Mouse (Mus musculus) midbrain, embryonic 16.5 days (tissue): ENCODE data around the gene Adamtsl1. TPM values are rescaled to one million over a fixed set of nuclear protein-coding genes. Genes with fewer than 3 reads are reported as not detected.

Experiments
- ATAC-seq: fragments of 200-750 bp; cut with Nextera tagmentation; 2 replicates; pipeline ENCODE4 v1.8.0; 2017; ENCODE audit warnings: moderate TSS enrichment
- H3K27ac ChIP-seq: fragments of 300-500 bp; sonication (generic); 2 replicates; pipeline ENCODE4 v1.5.1; 2014; ENCODE audit warnings: mild to moderate bottlenecking, low read length, mixed read lengths
- H3K27me3 ChIP-seq: fragments of 300-500 bp; sonication (generic); 2 replicates; pipeline ENCODE4 v1.6.1; 2014; ENCODE audit warnings: low read depth, low read length, mixed read lengths; ENCODE audit not compliant: control insufficient read depth, insufficient read depth
- H3K36me3 ChIP-seq: fragments of 300-500 bp; sonication (generic); 2 replicates; pipeline ENCODE4 v1.6.1; 2014; ENCODE audit warnings: mild to moderate bottlenecking, low read length, moderate library complexity, mixed read lengths; ENCODE audit not compliant: control insufficient read depth, insufficient read depth
- H3K4me1 ChIP-seq: fragments of 300-500 bp; sonication (generic); 2 replicates; pipeline ENCODE4 v1.6.1; 2014; ENCODE audit warnings: mild to moderate bottlenecking, low read length, mixed read lengths; ENCODE audit not compliant: control insufficient read depth, insufficient read depth
- H3K4me2 ChIP-seq: fragments of 300-500 bp; sonication (generic); 2 replicates; pipeline ENCODE4 v1.6.1; 2014; ENCODE audit warnings: mild to moderate bottlenecking, low read length, mixed read lengths
- H3K4me3 ChIP-seq: fragments of 300-500 bp; sonication (generic); 2 replicates; pipeline ENCODE4 v1.5.1; 2014; ENCODE audit warnings: low read depth, mild to moderate bottlenecking, low read length, moderate library complexity, mixed read lengths
- H3K9ac ChIP-seq: fragments of 300-500 bp; sonication (generic); 2 replicates; pipeline ENCODE4 v1.6.1; 2014; ENCODE audit warnings: low read depth, low read length, mixed read lengths
- H3K9me3 ChIP-seq: fragments of 300-500 bp; sonication (generic); replicated peaks from 2 replicates; pipeline ENCODE4 v1.6.1; 2014; ENCODE audit warnings: mild to moderate bottlenecking, low read length, mixed read lengths; ENCODE audit not compliant: control insufficient read depth, poor library complexity, severe bottlenecking
- whole genome bisulfite sequencing: fragments of 180-500 bp; shearing (Covaris S2); extraction: QIAGEN DNeasy Blood & Tissue Kit; methylation state at CpG from one replicate; pipeline ENCODE4 v1.1.7; 2014; 5-methylcytosine and 5-hydroxymethylcytosine counted together
- polyA plus RNA-seq: library from polyadenylated mRNA; unstranded; fragments of >200 nt; fragmentation: Nextera tagmentation; extraction: Ambion mirVana; gene quantifications from 2 replicates; pipeline ENCODE4 v1.2.1, GENCODE M21; 2015

Adamtsl1 gene
- polyA plus RNA-seq = 4.6 and 8.2 TPM in 2 replicates

DNA sequence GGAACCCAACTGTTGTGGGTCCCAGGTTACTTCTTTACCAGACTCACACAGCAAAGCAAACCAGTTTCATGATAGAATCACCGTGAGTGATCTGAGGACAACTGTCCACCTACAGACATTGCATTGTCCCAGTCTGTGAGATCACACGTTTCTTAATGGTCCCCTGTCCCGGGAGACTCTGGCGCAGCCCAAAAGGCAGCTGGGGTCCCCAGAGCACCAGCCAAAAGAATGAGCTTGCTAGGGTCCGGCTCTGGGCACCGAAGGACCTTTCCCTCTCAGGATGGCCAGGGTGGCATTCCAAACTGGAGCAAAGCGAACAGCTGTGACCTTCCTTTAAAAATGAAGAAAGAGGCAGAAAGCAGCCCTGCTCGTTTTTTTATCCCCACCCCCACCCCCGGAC, at the start of gene Adamtsl1:
Gene Adamtsl1 (plus strand): TSS at position 381 of the 400 bp plus-strand sequence.
- 3% methylated on average over 9 of the region's 9 CpGs for WGBS
- Histone ChIP-seq H3K9me3 (no peaks in the 10 kb centered on the region), H3K4me2 (peak within 1 kb of the TSS; percentile 97)

GRCm38 (mm10) chr4:85483586-85483985, 30.4 kb upstream of the Adamtsl1 start:
- Histone ChIP-seq H3K4me2 (no peak overlapping the region), H3K27ac (no peak overlapping the region), H3K4me3 (no peak overlapping the region), H3K9me3 (no peaks in the 10 kb centered on the region), H3K36me3 (no peaks in the 10 kb centered on the region), H3K27me3 (no peaks in the 10 kb centered on the region), H3K9ac (no peak overlapping the region), H3K4me1 (peaks cover 4% of the 10 kb centered on the region; the same call in 1 of the 2 replicates)
- WGBS = 94% methylated on average over 6 of the region's 6 CpGs
- no peak for ATAC-seq

More for the DNA sequence above, at the start of gene Adamtsl1:
- H3K9ac ChIP-seq = peak within 1 kb of the TSS; percentile 79
- H3K27me3 ChIP-seq = peaks cover 17% of the 10 kb centered on the region
- peaks cover 11% of the 10 kb centered on the region for H3K4me1 ChIP-seq
- no peaks in the 10 kb centered on the region for H3K36me3 ChIP-seq
- peak within 1 kb of the TSS; percentile 68 for H3K4me3 ChIP-seq
- no peak; the same call in none of the 2 replicates for ATAC-seq
- H3K27ac ChIP-seq = no peak within 1 kb of the TSS

DNA sequence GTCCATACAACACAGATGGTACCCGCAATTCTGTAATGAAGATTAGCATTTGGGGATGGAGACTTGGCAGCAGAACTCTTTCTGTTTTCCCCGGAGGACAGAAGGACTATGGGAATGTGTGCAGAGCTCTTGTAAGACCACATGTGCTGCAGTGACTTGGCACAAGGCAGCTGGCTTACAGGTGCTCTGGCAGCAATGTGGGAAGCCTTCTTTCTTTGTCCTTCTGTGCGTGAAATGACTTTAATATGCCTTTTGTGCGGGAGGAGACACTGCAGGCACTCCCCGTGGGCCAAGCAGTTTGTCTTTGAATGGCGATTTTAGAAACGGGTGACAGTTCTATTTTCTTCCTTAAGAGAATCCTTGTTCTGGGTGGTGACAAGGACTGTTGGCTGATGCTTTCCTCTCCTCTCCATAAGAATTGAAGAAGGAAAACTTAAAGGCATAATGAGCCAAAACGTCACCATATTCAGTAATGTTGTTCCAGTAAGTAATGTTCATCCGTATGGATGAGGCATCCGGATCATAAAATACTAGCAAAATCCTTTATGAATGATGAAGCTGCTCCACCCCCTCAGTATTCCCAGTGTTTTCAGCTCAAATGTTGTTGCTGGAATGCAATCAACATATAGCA, 27.5 kb upstream of the Adamtsl1 start:
- Histone ChIP-seq H3K4me1 (peaks cover 4% of the 10 kb centered on the region; the same call in 1 of the 2 replicates), H3K27ac (no peak overlapping the region), H3K9me3 (no peaks in the 10 kb centered on the region), H3K36me3 (no peaks in the 10 kb centered on the region), H3K4me3 (no peak overlapping the region), H3K9ac (no peak overlapping the region), H3K27me3 (no peaks in the 10 kb centered on the region), H3K4me2 (no peak overlapping the region)
- 43% methylated on average over 10 of the region's 10 CpGs for WGBS
- no peak for ATAC-seq

DNA sequence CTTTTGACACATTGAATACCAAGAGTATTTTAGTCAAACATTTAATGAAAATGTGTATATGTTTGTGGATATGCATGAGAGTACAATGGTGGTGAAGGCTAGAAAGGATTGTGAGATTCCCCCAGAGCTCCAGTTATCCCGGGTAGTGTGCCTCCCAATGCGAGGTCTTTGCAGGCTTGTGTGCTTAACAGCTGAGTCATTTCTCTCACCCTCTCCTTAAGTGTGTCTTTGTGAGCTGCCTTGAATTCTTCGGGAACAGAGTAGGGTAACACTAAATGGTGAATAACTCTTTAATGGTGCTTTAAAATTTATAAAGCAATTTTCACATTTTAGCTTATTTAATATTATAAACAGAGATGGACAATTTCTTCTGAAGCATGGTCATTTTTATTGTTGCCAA, 8.3 kb upstream of the Adamtsl1 start:
- Histone ChIP-seq H3K4me3 (no peak overlapping the region), H3K9me3 (no peaks in the 10 kb centered on the region), H3K9ac (no peak overlapping the region), H3K36me3 (no peaks in the 10 kb centered on the region), H3K27me3 (no peaks in the 10 kb centered on the region), H3K4me2 (no peak overlapping the region), H3K27ac (no peak overlapping the region), H3K4me1 (no peaks in the 10 kb centered on the region)
- ATAC-seq = no peak
- 71% methylated on average over 3 of the region's 3 CpGs for WGBS

DNA sequence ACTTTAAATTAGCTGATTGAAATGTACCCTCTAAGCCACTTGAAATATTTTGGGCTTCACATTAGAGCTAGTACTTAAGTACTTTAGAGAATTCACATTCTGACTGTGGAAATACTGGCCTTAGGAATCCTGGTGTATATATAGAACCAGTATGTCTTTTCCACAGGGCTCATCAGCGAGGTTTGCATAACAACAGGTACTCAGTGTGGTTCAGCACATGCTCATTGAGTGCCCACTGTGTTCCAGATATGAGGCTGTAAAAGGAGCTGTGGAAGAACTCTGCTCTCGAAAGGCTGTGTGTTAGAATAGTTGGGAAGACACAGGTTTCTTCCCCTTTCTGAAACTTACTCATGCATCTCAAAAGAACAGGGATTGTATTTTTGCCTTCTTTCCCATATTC, 7.0 kb upstream of the Adamtsl1 start:
- peaks cover 3% of the 10 kb centered on the region; the same call in 1 of the 2 replicates for H3K27me3 ChIP-seq
- no peaks in the 10 kb centered on the region for H3K9me3 ChIP-seq
- no peak overlapping the region for H3K4me2 ChIP-seq
- H3K4me3 ChIP-seq = no peak overlapping the region
- no peaks in the 10 kb centered on the region for H3K36me3 ChIP-seq
- H3K4me1 ChIP-seq = no peaks in the 10 kb centered on the region
- H3K9ac ChIP-seq = no peak overlapping the region
- H3K27ac ChIP-seq = no peak overlapping the region
- 68% methylated on average over 2 of the region's 2 CpGs for WGBS
- no peak for ATAC-seq

- no peak overlapping the region for H3K4me3 ChIP-seq
- H3K4me1 ChIP-seq = no peaks in the 10 kb centered on the region
- H3K27me3 ChIP-seq = peaks cover 5% of the 10 kb centered on the region; the same call in 1 of the 2 replicates
- WGBS = 73% methylated on average over 5 of the region's 5 CpGs
- H3K4me2 ChIP-seq = no peak overlapping the region
- no peak overlapping the region for H3K27ac ChIP-seq
- no peaks in the 10 kb centered on the region for H3K9me3 ChIP-seq
- H3K9ac ChIP-seq = no peak overlapping the region
- H3K36me3 ChIP-seq = no peaks in the 10 kb centered on the region
- no peak for ATAC-seq
These were observed 6.5 kb upstream of the Adamtsl1 start for GRCm38 (mm10) chr4:85507491-85507890.

DNA sequence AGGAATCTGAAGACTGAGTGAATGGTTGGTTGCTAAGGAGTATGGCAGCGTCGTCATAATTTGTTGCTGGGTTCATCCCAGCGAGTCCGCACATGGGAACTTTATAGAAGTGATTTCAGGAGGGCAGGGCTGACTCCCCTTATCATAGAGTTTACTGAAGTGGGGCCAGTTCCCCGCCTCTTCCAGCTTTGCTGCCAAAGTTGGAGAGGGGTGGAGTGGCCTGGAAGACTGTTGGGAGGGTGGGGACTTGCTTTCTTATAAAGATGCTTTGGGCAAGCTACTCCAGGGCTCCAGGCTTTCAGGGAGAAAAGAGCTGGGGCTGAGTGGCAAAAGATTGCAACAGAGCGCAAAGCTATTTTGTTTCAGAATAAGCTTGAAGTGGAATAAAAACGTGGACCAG, 684 bp upstream of the Adamtsl1 start:
- Histone ChIP-seq H3K9ac (no peak overlapping the region), H3K27me3 (peaks cover 17% of the 10 kb centered on the region), H3K4me3 (peak overlapping the region; percentile 68; the same call in 1 of the 2 replicates), H3K36me3 (no peaks in the 10 kb centered on the region), H3K4me1 (peaks cover 11% of the 10 kb centered on the region), H3K27ac (no peak overlapping the region), H3K4me2 (peak overlapping the region; percentile 97), H3K9me3 (no peaks in the 10 kb centered on the region)
- 35% methylated on average over 7 of the region's 7 CpGs for WGBS
- no peak for ATAC-seq

- Histone ChIP-seq H3K9ac (peak overlapping the region; percentile 79), H3K4me2 (peak overlapping the region; percentile 97), H3K4me3 (peak overlapping the region; percentile 68), H3K27me3 (peaks cover 17% of the 10 kb centered on the region), H3K36me3 (no peaks in the 10 kb centered on the region), H3K27ac (no peak overlapping the region), H3K9me3 (no peaks in the 10 kb centered on the region), H3K4me1 (peaks cover 11% of the 10 kb centered on the region)
- under 1% methylated on average over 33 of the region's 33 CpGs for WGBS
- peak; percentile 90 for ATAC-seq
These were observed 271 bp downstream of the Adamtsl1 start for GRCm38 (mm10) chr4:85514205-85514681.

DNA sequence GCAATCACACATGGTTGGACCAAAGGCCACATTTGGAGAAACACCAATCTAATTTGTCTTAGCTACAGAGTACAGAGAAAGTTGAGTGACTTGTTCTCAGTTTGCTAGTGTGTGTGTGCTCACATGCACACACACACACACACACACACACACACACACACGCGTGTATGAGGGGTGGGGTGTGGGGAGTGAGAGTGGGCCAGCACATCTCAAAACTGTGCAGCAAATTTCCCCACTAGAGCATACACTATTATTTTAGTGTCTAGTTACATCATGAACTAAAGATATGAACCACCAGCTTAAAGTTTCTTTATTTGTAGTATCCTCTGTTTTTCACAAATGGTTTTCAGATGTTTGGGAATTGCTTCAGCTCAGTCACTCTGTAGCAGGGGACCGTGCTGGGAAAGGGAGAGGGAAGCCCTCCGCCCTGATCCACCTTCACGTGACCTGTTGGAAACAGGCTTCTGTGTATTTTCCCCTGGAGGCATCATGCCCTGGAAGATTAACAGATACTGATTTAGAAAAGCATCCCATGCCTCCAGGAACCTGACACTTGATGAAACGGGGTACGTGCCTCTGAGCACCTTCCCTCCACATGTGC, 13.1 kb downstream of the Adamtsl1 start:
- H3K36me3 ChIP-seq = no peaks in the 10 kb centered on the region
- H3K9me3 ChIP-seq = no peaks in the 10 kb centered on the region
- H3K27ac ChIP-seq = no peak overlapping the region
- ATAC-seq = no peak
- H3K4me3 ChIP-seq = no peak overlapping the region
- WGBS = 89% methylated on average over 7 of the region's 7 CpGs
- no peak overlapping the region for H3K9ac ChIP-seq
- H3K4me1 ChIP-seq = no peaks in the 10 kb centered on the region
- no peak overlapping the region for H3K4me2 ChIP-seq
- H3K27me3 ChIP-seq = no peaks in the 10 kb centered on the region
